Mouse (Mus musculus) kidney, adult 2 months (tissue): ENCODE results near the gene Ctsf.

Experiments used
- CTCF ChIP-seq: fragments of 200-500 bp; conservative IDR thresholded peaks from 2 replicates; pipeline ENCODE4 v1.5.1; 2011; ENCODE audit warnings: low read depth, mild to moderate bottlenecking, control low read depth, low read length, moderate library complexity, mixed read lengths; ENCODE audit not compliant: insufficient read depth, insufficient read length
- POLR2A ChIP-seq: fragments of 200-500 bp; IDR thresholded peaks from one replicate; pipeline ENCODE4 v1.6.1; 2011; ENCODE audit warnings: low read depth, low read length, control low read depth

GRCm38 (mm10) chr19:4855470-4855820, 515 bp downstream of the Ctsf start:
- TF ChIP-seq POLR2A: no peak
- TF ChIP-seq CTCF: no peak
